Mouse (Mus musculus) cerebellum, adult (tissue): Measurements from ENCODE around the gene Tbc1d16.

Experiments used
- ATAC-seq: cut with Nextera tagmentation; 2 replicates; pipeline ENCODE4 v1.9.2; 2017; ENCODE audit warnings: mild to moderate bottlenecking, moderate library complexity, mixed read lengths; ENCODE audit not compliant: insufficient number of reproducible peaks, low FRiP score, low TSS enrichment

Tbc1d16 gene

GRCm38 (mm10) chr11:119151073-119151607, 77.2 kb downstream of the Tbc1d16 start:
- no peak for ATAC-seq

DNA sequence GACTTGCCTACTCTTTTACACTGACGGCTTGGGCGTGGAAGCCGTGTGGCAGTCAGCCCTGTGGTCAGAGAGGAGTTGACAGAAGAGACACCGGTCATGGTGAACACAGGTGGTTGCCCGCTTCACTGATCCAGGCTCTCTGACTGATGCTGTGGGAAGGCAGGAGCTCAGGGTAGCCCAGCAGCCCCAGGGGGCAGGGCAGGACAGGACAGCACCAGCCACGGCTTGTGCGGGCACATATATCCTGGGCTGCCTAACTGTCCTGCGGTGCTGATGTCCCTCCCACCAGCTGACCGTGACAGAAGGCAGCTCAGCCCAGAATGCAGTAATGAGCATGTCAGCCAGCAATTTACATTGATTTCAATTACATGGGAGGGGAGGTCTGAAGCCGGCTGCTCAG, 77.9 kb downstream of the Tbc1d16 start:
- no peak for ATAC-seq

DNA sequence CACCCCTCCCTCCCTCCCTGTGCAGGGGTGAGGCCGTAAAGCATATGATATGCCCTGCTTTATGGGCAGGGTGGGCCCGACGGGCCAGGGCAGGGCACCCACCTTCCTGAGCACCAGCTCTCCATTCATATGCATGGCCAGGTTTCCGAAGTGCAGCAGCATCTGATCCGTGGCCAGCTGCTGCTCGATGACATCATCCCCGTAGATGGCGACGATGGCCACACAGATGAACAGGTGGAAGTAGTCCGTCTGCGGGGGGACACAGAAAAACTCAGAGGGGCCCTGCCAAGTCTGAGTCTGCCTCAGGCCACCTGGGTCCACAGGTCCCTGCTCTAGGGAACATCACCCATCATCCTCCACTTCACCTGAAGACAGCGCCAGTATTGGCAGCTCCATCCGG, 79.5 kb downstream of the Tbc1d16 start:
- ATAC-seq, result no peak

GRCm38 (mm10) chr11:119147153-119147552, 81.1 kb downstream of the Tbc1d16 start:
- ATAC-seq, result no peak

GRCm38 (mm10) chr11:119146140-119146539, 82.2 kb downstream of the Tbc1d16 start:
- no peak for ATAC-seq

- no peak for ATAC-seq
Measured at GRCm38 (mm10) chr11:119144801-119145475, 83.4 kb downstream of the Tbc1d16 start.

DNA sequence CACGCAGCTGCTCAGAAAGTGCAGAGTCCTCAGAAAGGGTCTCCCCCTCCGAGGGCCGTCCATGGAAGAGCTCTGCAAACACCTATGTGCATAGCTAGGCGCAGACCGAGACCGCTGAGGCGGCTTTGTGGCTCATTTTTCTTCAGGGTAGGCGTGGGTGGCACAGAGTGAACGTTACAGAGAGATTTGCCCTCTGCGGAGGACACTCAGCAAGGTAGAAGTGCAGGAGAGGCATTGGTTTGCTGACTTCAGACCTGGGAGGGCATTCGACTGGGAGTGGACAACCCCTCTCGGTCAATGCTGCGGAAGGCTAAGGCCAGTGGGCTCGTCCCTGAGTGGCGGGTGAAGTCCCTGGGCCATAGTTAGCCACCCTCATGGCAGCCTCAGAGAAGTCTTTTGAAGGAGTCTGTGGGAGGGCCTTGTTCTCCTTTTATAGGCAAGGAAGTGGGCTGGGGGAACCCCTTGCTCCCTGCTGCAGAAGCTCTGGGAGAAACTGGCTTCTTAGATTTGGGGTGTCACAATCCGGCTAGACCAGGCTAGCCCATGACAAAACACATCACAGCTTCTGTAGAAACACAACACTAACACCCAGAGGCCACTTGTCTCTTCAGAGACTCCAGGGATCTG, 84.8 kb downstream of the Tbc1d16 start:
- ATAC-seq, result no peak

- no peak for ATAC-seq
Measured at GRCm38 (mm10) chr11:119142615-119143014, 85.7 kb downstream of the Tbc1d16 start.

DNA sequence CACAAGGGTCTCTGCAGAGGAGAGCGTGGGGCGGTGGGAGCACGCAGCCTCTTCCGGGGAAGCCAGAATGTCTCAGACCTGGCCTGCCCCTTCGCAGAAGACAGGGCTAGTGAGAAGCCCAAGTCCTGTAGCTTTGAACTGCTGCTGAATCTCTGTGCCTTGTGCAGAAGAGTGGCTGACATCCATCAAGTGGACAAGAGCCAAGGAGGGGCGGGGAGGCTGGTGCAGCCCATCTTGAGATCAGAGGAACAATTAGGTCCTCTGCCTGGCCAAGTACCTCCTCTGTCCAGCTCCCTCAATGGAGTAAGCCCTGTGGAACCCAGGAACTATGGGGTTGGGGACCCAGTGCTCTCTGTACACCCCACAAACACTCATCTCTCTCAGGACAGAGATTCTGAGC, 89.3 kb downstream of the Tbc1d16 start:
- ATAC-seq, result no peak

- no peak for ATAC-seq
Measured at GRCm38 (mm10) chr11:119138205-119138604, 90.1 kb downstream of the Tbc1d16 start.

- no peak for ATAC-seq
Measured at GRCm38 (mm10) chr11:119134586-119134985, 93.7 kb downstream of the Tbc1d16 start.

DNA sequence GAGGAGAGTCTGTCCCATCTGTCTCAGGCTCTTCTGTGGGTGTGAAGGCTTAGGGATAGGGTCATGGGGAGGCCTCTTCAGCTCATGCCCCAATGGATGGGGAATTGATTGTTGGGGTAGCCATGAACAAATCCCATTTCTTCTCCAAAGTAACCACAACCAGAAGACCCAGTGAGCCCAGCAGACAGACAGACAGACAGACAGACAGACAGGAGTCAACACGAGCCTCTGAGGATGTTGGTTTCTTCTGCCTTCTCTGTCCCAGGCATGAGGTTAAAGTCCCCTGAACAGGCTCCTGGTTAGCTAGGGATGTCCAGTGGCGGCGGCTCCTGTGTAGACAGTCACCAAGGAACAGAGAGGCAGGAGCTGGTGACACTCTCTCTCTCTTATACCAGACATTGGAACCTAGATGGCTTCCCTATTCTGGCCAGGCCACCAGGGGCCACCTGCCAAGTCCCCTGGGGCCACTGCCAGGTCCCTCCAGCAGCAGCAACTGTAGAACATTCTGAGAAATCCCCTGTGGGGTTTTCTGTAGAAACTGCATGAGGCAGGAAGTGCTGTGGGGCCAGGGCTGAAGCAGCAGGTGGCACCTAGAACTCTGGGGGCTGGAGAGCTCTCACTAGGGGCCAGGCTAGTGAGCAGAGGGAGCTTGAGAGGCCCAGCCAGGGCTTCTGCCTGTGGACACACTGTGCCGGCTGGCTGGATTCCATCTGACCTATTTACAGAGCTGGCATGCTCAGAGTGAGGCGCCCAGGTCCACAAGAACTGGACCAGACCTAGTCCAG, 94.7 kb downstream of the Tbc1d16 start:
- ATAC-seq, result peak; percentile 84

- no peak for ATAC-seq
Measured at GRCm38 (mm10) chr11:119132198-119133035, 95.9 kb downstream of the Tbc1d16 start.

DNA sequence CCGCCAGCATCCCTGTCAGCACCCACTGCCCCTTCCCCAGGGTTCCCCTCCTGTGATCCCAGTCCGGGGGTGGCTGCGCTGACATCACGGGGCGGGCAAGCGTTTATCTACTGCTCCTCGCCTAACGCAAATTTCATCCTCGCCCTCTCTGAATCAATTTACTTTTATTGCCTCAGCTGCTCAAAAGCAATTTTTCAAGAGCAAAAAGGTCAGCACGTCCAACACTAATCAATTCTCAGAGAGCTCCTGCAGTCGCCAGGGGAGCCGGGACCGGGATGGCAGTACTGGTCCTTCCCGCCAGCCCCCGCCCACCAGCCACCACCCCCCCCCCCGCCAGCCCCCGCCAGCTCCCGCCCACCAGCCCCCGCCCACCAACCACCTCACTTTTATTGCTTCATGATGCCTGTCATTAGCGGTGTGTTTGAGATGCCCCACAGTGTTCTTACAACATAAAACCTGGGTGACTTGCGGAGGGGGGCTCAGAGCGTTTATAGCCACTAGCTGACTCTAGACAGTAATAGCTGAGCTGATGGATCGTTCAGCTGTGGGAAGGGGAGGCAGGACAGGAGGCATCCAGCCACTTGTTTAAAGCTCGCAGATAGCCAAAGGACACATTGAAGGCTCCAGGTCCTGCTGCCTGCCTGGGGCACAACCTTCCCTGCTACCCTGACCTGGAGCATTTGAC, 98.1 kb downstream of the Tbc1d16 start:
- no peak for ATAC-seq

GRCm38 (mm10) chr11:119129281-119130058, 98.8 kb downstream of the Tbc1d16 start:
- ATAC-seq, result no peak

GRCm38 (mm10) chr11:119128668-119129280, 99.5 kb downstream of the Tbc1d16 start:
- ATAC-seq, result no peak

DNA sequence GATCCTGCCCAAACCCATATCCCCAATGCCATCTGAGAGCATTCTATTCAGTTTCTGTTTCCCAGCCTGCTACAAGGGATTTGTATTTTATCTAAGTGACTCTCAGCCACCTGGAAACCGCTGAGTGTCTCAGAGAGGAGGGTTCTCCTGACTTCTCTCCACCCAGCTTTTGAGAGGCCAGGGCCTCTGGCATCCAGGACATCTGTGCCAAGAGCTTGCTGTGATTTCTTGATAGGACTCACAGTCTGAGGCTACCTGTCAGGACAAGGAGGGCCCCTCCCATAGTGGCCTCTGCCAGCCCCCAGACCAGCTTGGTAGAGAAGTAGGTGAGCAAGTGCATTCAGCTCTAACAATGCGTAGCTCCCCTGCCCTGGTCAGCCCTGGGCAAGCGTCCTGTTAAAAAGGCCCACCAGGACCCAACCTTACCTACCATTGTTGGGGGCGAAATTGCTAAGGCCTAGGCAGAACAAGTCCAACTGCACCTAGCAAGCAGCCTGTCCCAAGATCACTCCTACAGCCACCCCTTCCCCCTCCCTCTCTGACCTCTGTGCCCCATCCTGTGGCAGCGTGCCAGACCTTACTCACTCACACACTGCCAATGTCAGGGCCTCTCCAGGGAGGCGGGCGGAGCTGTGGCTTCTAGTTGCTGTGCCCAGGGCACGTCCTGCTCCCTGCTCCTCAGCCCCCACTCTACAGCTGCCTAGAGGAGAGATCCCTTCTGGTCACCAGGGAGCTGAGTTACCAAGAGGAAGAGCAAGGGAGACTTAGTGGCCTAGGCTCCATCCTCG, 100.4 kb downstream of the Tbc1d16 start:
- ATAC-seq, result no peak

DNA sequence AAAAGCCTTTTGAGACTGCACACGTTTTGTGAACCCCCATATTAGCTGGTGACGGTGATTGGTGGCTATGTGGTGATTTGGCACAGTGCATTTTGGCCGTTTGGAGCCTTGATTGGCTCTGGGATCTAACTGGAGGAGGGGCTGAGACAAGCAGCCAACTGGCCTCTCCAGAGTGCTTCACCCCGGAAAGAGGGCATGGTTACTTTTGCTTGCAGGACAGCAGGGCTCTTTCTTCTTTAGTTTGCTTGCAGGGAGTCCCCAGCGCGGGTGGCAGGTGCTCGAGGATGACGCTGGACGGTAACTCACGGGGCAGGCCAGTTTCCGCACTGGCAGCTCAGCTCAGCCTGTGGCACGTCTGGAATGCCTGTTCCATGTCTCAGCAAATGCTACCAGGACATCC, 101.2 kb downstream of the Tbc1d16 start:
- no peak for ATAC-seq
